Mouse (Mus musculus): ENCODE results near the gene Glo1.

DNA sequence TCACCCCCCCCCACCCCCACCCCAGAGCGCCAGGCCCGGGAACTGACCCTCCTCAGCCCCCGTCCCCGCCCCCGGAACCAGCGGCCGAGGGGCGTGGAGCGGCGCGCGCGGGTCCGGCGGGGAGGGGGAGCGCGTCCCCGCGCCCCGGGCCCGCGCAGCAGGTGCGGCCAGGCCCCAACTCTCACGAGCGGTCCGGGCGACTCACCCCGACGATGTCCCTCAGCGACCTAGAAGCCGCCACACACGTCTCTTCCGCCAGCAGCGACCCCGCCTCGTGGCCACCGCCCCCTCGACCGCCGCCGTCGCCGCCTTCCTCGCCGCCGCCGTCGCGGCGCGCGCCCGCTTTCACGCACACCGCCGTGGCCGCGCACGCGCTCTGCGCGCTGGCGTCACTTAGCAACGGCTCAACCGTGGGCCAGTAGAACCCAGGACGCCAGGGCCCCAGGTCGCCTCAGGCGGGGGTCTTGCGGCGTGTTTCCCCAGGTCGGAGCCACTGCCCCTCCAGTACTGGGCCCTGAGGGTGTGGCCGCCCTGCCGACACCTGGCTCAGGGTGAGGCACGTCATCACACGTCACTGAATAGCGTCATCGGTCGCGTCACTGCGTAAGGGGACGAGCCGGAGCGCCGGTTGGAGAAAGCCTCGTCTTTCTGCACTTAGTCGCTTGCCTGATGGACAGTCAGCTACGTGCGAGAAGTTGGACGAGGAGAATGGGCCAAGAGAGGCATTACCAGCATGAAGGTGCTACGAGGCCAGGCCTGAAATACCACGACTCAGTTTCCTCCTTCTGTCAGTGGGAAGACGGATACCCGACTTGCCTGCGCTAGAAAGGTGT lies 50.5 kb downstream of the Glo1 start, which contains the start of gene Btbd9:
- TF ChIP-seq CTCF (IDR thresholded peaks at IDR 0.05), result no peak
- peak; percentile 95 for TF ChIP-seq POLR2A (IDR thresholded peaks at IDR 0.05; ENCODE audit: insufficient read depth, low read depth, low read length)
- peak; percentile 44; the same call in 1 of the 2 replicates for TF ChIP-seq EP300 (IDR thresholded peaks at IDR 0.05; ENCODE audit: insufficient read depth, low read depth, low read length)
